15 mouse cellular contexts compared by ENCODE assay signal in genomic region chr8:75038497-75038896, GRCm38 (mm10). TPM values are rescaled to one million over a fixed set of nuclear protein-coding genes. Genes with fewer than 3 reads are reported as not detected.
A peak's percentile ranks its signal among the peaks of the same experiment; 100 is the strongest.
DNase-seq lines count a peak whose midpoint lies in the region; ATAC-seq and TF ChIP-seq lines count a peak whose summit lies in the region.
"Had no signal": no experiment of that assay in that cellular context is flagged by ENCODE, and none has a peak within 500 bp of the region (broad histone marks: within the 10 kb centered on the region; RNA-seq: fewer than 3 reads in every experiment).

No protein-coding gene starts in this region.

- H3K9ac ChIP-seq in heart, embryonic 14.5 days (ENCODE audit: low read length) = peak overlapping the region; percentile 56
- no peak overlapping the region for H3K9ac ChIP-seq in midbrain, embryonic 16.5 days (ENCODE audit: low read depth, low read length)
- H3K9ac ChIP-seq in intestine, embryonic 15.5 days = no peak overlapping the region
- H3K9ac ChIP-seq: hindbrain, embryonic 12.5 days had no signal

- peaks cover 27 to 40% of the 10 kb centered on the region in 2 experiments for H3K4me1 ChIP-seq in heart, embryonic 14.5 days (ENCODE audit: control insufficient read depth in 2 of 2, insufficient read depth in 2 of 2, low read length in 2 of 2)
- H3K4me1 ChIP-seq in midbrain, embryonic 16.5 days (ENCODE audit: control insufficient read depth, insufficient read depth, low read length) = peaks cover 9% of the 10 kb centered on the region; the same call in 1 of the 2 replicates
- H3K4me1 ChIP-seq in intestine, embryonic 15.5 days (replicated peaks) = peaks cover 6% of the 10 kb centered on the region; the same call in 1 of the 2 replicates

- H3K4me2 ChIP-seq in heart, embryonic 14.5 days (ENCODE audit: low read length) = peak overlapping the region; percentile 47
- H3K4me2 ChIP-seq in midbrain, embryonic 16.5 days (ENCODE audit: low read length) = no peak overlapping the region
- H3K4me2 ChIP-seq in intestine, embryonic 15.5 days (replicated peaks) = no peak overlapping the region
- H3K4me2 ChIP-seq: hindbrain, embryonic 12.5 days had no signal

- peak; percentile 78 for DNase-seq in gastrocnemius, adult 2 months
- DNase-seq in gastrocnemius, postnatal 4 days (ENCODE audit: low spot score in 2 of 2) = no peak
- DNase-seq in NIH3T3 (ENCODE audit: low read depth) = peak; percentile 36
- DNase-seq in kidney, postnatal 4 days = peak; percentile 29 to 31
- no peak for DNase-seq in thymus, postnatal 36 days
- DNase-seq: cerebellum, adult 18-20 months; liver; midbrain, embryonic 14.5 days had no signal

- H3K9me3 ChIP-seq in heart, embryonic 14.5 days (ENCODE audit: control insufficient read depth, low read length) = no peaks in the 10 kb centered on the region
- no peaks in the 10 kb centered on the region for H3K9me3 ChIP-seq in midbrain, embryonic 16.5 days (replicated peaks; ENCODE audit: control insufficient read depth, low read length, poor library complexity, severe bottlenecking)
- H3K9me3 ChIP-seq in intestine, embryonic 15.5 days = no peaks in the 10 kb centered on the region
- H3K9me3 ChIP-seq: hindbrain, embryonic 12.5 days had no signal

- peak overlapping the region; percentile 23 for H3K4me3 ChIP-seq in gastrocnemius, adult 2 months
- H3K4me3 ChIP-seq in heart, embryonic 14.5 days (ENCODE audit: control insufficient read depth in 1 of 2, insufficient read depth in 1 of 2, low read depth in 1 of 2, low read length in 2 of 2) = no peak overlapping the region
- H3K4me3 ChIP-seq in midbrain, embryonic 16.5 days (ENCODE audit: low read depth, low read length) = no peak overlapping the region
- H3K4me3 ChIP-seq in intestine, embryonic 15.5 days (replicated peaks) = no peak overlapping the region
- H3K4me3 ChIP-seq: erythroblast, embryonic 14.5 days; hindbrain, embryonic 12.5 days had no signal

- no peaks in the 10 kb centered on the region for H3K27me3 ChIP-seq in heart, embryonic 14.5 days (ENCODE audit: control insufficient read depth, insufficient read depth, low read length)
- no peaks in the 10 kb centered on the region for H3K27me3 ChIP-seq in midbrain, embryonic 16.5 days (ENCODE audit: control insufficient read depth, insufficient read depth, low read depth, low read length)
- H3K27me3 ChIP-seq in intestine, embryonic 15.5 days (replicated peaks) = no peaks in the 10 kb centered on the region
- H3K27me3 ChIP-seq: hindbrain, embryonic 12.5 days had no signal

- intact Hi-C loops in gastrocnemius, adult 2 months (cut with DNase I) = loop anchor here (5.0 kb wide), 1 partner anchor 54 kb away; the partner anchor contains the start of gene Hmox1

- no peak for TF ChIP-seq CTCF in gastrocnemius, adult 2 months (IDR thresholded peaks at IDR 0.05)

- peak; percentile 19; the same call in 1 of the 2 replicates for ATAC-seq in heart, embryonic 14.5 days (ENCODE audit: insufficient number of reproducible peaks, insufficient read depth, low FRiP score, low read depth)
- ATAC-seq in midbrain, embryonic 16.5 days = no peak
- ATAC-seq in intestine, embryonic 15.5 days = no peak
- ATAC-seq: activated CD4-positive, CD25-positive, alpha-beta regulatory T cell, adult 4 months; CD4-positive, CD25-positive, alpha-beta regulatory T cell, adult 4 months had no signal

- peaks cover 6% of the 10 kb centered on the region for H3K36me3 ChIP-seq in heart, embryonic 14.5 days (ENCODE audit: control insufficient read depth, insufficient read depth, low read length)
- H3K36me3 ChIP-seq in midbrain, embryonic 16.5 days (ENCODE audit: control insufficient read depth, insufficient read depth, low read length) = no peaks in the 10 kb centered on the region
- H3K36me3 ChIP-seq in intestine, embryonic 15.5 days = no peaks in the 10 kb centered on the region
- H3K36me3 ChIP-seq: hindbrain, embryonic 12.5 days had no signal

- peak overlapping the region; percentile 88 for H3K27ac ChIP-seq in gastrocnemius, adult 2 months
- H3K27ac ChIP-seq in heart, embryonic 14.5 days (replicated peaks in 1 of 2; ENCODE audit: control insufficient read depth in 1 of 2, insufficient read depth in 1 of 2, low read depth in 2 of 2, low read length in 2 of 2) = peak overlapping the region; percentile 96 to 99
- no peak overlapping the region for H3K27ac ChIP-seq in midbrain, embryonic 16.5 days (ENCODE audit: low read length)
- no peak overlapping the region for H3K27ac ChIP-seq in intestine, embryonic 15.5 days
- H3K27ac ChIP-seq: hindbrain, embryonic 12.5 days had no signal

RNA-seq across cellular contexts. Expression of gene Tom1, which starts 5.0 kb away (rescaled TPM):
- 10 to 100 TPM; 45.9 to 49.7 TPM for total RNA-seq in gastrocnemius, adult 2 months (2021)
- 10 to 100 TPM; 61.9 to 63.4 TPM for total RNA-seq in gastrocnemius, postnatal 4 days (2021)
- 42.6 and 45.9 TPM in 2 replicates for polyA plus RNA-seq in heart, embryonic 14.5 days (2014; fragmentation: Nextera tagmentation; extraction: Ambion mirVana)
- 31.2 and 37.7 TPM in 2 replicates for polyA plus RNA-seq in midbrain, embryonic 16.5 days (2015; fragmentation: Nextera tagmentation; extraction: Ambion mirVana)
- 32.6 and 33.5 TPM in 2 replicates for polyA plus RNA-seq in intestine, embryonic 15.5 days (2015; fragmentation: Nextera tagmentation; extraction: Ambion mirVana)

RNA-seq across cellular contexts. Expression of gene Hmgxb4, which starts 45.3 kb away (rescaled TPM):
- total RNA-seq in gastrocnemius, adult 2 months (2021) = 1 to 10 TPM; 8.3 to 9.9 TPM
- total RNA-seq in gastrocnemius, postnatal 4 days (2021) = 10 to 100 TPM; 20.2 to 20.7 TPM
- 24.8 and 25.7 TPM in 2 replicates for polyA plus RNA-seq in heart, embryonic 14.5 days (2014; fragmentation: Nextera tagmentation; extraction: Ambion mirVana)
- 41.6 and 42.7 TPM in 2 replicates for polyA plus RNA-seq in midbrain, embryonic 16.5 days (2015; fragmentation: Nextera tagmentation; extraction: Ambion mirVana)
- 28.9 and 29.7 TPM in 2 replicates for polyA plus RNA-seq in intestine, embryonic 15.5 days (2015; fragmentation: Nextera tagmentation; extraction: Ambion mirVana)

RNA-seq across cellular contexts. Expression of gene Hmox1, which starts 54.9 kb away (rescaled TPM):
- 1 to 10 TPM; 5.8 to 7.4 TPM for total RNA-seq in gastrocnemius, adult 2 months (2021)
- 10 to 100 TPM; 32.6 to 33.4 TPM for total RNA-seq in gastrocnemius, postnatal 4 days (2021)
- polyA plus RNA-seq in heart, embryonic 14.5 days (2014; fragmentation: Nextera tagmentation; extraction: Ambion mirVana) = 14.6 and 19.0 TPM in 2 replicates
- polyA plus RNA-seq in midbrain, embryonic 16.5 days (2015; fragmentation: Nextera tagmentation; extraction: Ambion mirVana) = 9.5 and 9.7 TPM in 2 replicates
- polyA plus RNA-seq in intestine, embryonic 15.5 days (2015; fragmentation: Nextera tagmentation; extraction: Ambion mirVana) = 17.8 and 18.6 TPM in 2 replicates

Comparison
In these comparisons a context has a peak if more than half of its experiments do, and no peak if none do; other contexts are left out.
1. DNase-seq: peak in gastrocnemius, adult 2 months (single experiment), NIH3T3 (single experiment) and kidney, postnatal 4 days (2 of 2); none in gastrocnemius, postnatal 4 days (0 of 2) and thymus, postnatal 36 days (0 of 2).
2. H3K27ac ChIP-seq: peak in gastrocnemius, adult 2 months (single experiment) and heart, embryonic 14.5 days (2 of 2); none in midbrain, embryonic 16.5 days (single experiment) and intestine, embryonic 15.5 days (single experiment).